Mouse (Mus musculus): ENCODE results near the gene Defb28.
A peak's percentile ranks its signal among the peaks of the same experiment; 100 is the strongest.

Gene Defb28

DNA sequence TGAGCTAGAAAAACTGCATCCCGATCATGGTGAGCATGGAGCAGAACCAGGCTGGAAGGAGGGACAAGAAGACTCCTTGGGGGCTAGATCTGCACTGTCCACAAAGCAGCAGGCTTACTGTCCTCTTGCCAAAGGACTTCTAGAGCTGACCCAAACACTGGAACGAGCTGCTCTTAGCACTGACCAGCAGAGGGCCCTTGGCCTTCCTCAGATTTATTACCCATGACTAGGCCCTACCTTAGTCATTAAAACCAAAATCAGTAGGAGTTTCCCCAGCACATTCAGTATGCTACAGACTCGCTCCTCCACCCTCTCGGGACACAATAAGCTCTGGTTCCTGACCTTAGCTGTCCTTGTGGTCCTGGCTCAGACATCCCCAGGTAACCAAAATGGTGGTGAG is at the start of gene Defb28:
Gene Defb28 (plus strand): TSS at position 275 of the 400 bp plus-strand sequence.
- no peak for DNase-seq

GRCm38 (mm10) chr2:152470973-152471372 is 47.1 kb upstream of the Defb28 start:
- DNase-seq, result peak; percentile 38

DNA sequence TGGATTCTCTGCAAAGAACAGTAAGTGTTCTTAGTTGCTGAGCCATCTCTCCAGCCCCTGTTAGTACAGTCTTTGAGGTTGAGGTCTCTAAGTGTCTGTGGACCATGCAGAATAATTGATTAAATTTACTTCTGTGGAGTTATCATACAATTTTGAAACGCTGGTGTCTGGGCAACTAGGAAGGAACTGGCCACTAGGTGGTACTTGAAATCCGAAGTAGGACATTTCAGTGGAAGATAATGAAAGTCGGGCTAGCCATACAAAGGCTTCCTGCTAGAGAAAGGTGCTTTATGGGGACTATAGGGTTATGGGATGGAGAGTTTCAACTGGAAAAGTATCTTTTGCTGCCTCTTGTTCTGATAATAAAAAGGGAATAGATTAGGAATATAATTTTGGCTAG is 45.6 kb upstream of the Defb28 start:
- DNase-seq, result no peak

GRCm38 (mm10) chr2:152476763-152477162 is 41.3 kb upstream of the Defb28 start, which contains the start of gene Defb20:
Defb20 (plus strand) TSS chr2:152477063.
- DNase-seq, result no peak

DNA sequence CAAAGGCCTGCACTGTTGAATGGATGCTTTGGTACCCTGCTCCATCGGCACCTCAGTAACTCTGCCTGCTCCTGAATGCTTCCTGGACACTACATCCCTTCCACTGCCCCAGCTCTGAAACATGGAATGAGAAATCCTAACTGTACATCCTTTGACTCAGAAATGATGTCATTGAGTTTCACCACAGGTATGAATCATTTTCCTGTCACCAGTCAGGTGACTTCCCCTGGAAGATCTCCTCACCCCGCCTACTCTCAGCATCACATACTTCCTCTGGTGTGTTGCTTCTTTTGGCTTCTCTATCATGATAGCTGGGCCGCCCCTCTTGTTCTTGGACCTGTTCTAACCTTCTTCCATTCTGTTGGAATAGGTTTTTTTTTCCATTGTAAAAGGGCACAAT is 37.2 kb upstream of the Defb28 start:
- no peak for DNase-seq

- no peak for DNase-seq
Observed at GRCm38 (mm10) chr2:152481726-152482125, 36.3 kb upstream of the Defb28 start.

DNA sequence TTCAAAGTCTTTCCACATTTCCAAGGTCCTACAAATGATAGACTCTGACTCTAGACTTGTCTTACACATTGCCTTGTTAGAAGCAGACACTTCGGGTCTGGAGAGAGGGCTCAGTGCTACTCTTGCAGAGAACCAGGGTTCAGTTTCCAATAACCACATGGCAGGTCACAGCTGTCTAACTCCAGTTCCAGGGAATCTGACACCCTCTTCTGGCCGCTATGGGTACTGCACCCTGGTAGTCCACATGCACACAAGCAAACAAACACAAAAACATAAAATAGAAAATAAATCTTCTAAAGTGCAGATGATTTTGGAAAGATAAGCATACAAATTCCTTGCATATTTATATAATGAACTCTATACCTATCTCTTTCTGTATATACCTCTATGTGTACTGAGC is 31.0 kb upstream of the Defb28 start:
- no peak for DNase-seq

DNA sequence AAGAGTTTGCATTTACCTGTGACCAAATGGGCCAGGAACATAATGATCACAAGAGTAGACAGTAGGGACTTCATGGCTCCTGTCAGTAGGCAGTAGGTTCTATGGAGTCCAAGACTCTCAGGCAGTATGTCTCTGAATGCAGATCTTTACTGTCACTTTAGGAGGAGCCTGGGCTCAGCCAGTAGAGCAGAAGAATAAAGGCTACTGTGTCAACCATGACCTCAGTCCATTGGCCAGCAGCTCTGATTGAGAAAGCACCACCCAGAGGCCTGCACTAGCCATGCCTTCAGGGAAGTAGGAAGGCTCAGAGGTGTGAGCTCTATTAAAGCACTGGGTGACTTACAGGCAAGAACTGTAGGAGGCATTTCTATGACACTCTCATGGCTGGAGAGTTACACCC is 28.0 kb upstream of the Defb28 start, which contains the start of gene Defb22:
Gene Defb22 (minus strand): TSS at position 101 of the 400 bp plus-strand sequence.
- no peak for DNase-seq

- no peak for DNase-seq
Observed at GRCm38 (mm10) chr2:152493151-152493550, 24.9 kb upstream of the Defb28 start.

DNA sequence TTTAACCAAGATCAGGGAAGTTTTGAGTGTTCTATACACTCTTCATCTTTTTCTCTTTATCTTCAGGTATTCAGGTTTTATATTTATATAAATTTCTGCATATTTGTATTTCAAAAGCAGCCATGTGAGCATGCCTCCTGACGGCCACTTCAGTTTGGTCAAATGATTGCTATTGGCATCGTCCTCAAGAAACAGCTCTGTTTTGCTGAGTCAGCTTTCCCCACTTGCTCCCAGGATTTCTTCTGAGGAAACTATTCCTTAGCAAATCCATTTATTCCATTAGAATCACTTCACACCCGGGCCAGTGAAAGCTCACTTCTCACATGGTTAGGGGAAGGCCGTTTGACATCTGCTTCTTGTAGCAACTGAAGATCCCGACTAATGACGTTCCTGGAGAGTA is 20.0 kb upstream of the Defb28 start:
- no peak for DNase-seq

DNA sequence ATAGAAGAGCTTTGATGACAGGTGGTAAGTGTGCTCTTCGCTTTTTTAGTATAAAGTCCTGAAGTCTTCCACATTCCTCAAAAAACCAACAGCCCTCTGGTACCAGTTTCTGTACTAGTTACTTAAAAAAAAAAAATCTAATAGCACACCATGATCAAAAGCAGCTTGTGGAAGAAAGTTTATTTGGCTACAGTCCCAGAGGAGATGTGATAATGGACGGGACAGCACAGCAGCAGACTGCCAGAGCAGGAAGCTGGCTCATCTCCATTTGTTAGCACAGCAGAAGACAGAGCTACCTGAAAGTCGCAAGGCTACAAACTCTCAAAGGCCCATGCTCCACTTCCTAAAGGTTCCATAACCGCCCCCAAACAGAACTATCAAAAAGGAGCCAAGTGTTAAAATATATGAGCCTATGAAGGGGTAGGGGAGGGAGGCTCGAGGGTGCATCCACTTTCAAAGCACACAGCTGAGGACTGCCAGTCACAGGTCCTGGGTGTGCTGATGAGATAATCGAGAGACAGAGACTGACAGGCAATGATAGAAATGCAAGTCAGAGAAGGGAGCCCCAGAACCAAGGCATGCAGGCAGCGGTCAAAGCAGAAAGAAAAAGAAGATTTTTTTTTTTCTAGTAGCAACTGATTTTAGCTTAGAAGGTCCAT is 17.7 kb upstream of the Defb28 start:
- DNase-seq, result no peak

GRCm38 (mm10) chr2:152500863-152501229 is 17.2 kb upstream of the Defb28 start:
- no peak for DNase-seq

- no peak for DNase-seq
Observed at GRCm38 (mm10) chr2:152503950-152504349, 14.1 kb upstream of the Defb28 start.

- DNase-seq, result no peak
Observed at GRCm38 (mm10) chr2:152511592-152511991, 6.5 kb upstream of the Defb28 start, which contains the start of gene Defb26. Defb26 (minus strand) TSS chr2:152511692.

- DNase-seq, result no peak
Observed at GRCm38 (mm10) chr2:152516084-152516483, 2.0 kb upstream of the Defb28 start.

GRCm38 (mm10) chr2:152539944-152540710 is 22.1 kb downstream of the Defb28 start, which contains the start of gene Defb29:
Defb29 (minus strand) TSS chr2:152540098.
- no peak for DNase-seq

- no peak for DNase-seq
Observed at GRCm38 (mm10) chr2:152541979-152542378, 23.9 kb downstream of the Defb28 start.

DNA sequence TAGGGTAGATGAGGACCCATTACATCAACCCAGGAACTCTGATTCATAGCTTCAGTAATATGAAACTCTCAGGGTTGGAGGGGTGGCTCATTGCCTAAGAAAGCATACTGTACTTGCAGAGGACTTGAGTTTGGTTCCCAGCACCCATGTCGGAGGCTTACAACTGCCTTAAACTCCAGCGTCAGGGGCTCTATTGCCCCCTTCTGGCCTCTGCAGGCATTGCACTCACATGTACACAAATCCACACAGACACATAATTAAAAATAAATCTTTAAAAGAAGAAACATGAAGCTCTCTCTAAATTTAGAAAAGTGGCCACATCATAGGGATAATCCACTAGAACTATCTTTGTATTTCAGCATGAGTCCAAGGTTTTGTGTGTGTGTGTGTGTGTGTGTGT is 24.8 kb downstream of the Defb28 start:
- DNase-seq, result no peak

GRCm38 (mm10) chr2:152543478-152543877 is 25.4 kb downstream of the Defb28 start:
- DNase-seq, result no peak

GRCm38 (mm10) chr2:152544691-152545090 is 26.6 kb downstream of the Defb28 start:
- peak; percentile 54 for DNase-seq

- DNase-seq, result no peak
Observed at GRCm38 (mm10) chr2:152548124-152548523, 30.1 kb downstream of the Defb28 start.

DNA sequence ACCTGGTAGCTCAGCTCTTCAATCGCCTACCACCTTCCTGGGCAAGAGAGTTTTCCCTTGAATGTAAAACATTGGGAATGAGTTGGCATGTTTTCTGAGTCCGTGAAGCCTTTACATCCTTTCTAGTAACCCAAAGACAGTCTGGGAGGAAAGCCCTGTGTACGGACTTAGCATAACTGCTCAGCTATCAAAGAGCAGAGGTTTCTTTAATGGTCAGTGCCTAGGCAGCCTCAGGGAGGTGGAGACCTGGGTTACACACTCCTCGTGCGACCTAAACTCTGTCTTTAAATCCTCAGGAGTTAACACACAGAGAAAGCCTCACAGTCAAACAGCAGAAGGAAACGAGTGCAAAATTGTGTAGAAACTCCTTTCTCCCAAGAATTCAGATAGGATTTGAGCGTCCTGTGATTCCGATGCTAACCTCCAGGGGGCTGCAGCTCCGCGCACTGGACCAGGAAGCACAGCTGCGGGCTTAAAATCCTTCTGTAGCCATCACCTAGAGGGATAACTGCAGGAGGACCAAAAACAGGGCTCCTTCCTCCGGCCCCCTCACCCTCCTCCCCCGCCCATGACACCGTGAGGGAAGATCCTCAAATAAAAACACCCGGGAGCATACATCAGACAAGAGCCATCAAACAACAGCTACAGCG is 35.8 kb downstream of the Defb28 start:
- peak; percentile 76 for DNase-seq

DNA sequence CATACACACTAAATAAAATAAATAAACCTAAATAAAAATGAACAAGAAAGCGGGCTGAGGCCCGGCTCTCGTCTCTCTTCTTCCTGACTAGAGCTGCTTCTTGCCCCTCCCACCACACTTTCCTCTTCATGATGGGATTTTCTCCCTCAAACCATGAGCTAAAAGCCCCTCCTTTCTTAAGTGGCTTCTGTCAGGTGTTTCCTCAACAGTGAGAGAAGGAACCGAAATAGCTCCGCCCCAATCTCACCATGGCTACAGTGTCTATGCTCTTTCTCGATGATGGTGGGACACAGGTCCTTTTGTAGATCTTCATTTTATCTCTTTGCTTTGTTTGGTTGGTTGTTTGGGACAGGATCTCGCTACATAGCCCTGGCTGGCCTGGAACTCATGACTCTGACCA is 38.6 kb downstream of the Defb28 start:
- DNase-seq, result no peak

- no peak for DNase-seq
Observed at GRCm38 (mm10) chr2:152569038-152569437, 51.0 kb downstream of the Defb28 start, which contains the start of gene Gm17416. Gm17416 (plus strand) TSS chr2:152569338.
